ENCODE assay signal across 8 mouse cellular contexts in the genomic region with DNA sequence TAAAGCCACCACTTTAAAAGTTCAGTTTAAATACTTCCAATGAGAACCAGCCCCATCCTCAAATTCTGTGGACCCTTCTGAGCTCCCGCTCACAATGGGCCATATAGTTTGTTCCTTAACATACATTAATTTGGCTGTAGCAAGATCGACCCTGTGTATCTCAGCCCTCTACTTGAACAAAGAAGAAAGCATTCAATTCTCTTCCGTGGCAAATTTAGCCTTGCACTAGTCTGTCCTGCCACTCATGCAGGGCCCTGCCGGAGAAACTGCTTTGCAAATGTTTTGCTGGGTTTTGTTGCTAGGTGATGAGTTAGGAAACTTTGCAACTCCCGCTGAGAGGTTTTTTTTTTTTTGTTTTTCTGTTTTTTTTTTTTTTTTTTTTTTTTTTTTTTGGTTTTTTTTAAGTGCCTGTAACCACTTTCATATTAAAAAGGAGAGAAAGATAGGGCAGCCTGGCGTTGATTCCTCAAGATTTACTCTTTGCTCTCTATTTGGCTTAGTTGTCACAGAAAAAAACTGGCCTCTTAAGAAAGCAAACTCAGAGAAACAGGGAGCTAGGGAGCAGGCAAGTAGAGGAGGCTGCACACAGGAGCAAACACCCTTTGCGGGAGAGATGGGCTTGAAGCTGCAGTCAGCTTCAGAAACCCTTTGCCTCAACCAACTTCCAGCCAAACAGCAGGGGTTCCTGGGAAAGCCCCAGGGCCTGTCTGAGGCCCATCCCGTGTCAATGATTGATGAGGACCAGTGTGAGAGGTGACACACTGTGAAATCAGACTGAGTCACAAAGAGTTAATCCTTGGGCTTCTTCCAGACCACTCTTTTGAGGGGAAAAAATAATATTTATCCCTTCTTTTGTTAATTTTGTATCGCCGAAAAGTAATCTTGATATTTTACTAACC.
A peak's percentile ranks its signal among the peaks of the same experiment; 100 is the strongest.
DNase-seq lines count a peak whose midpoint lies in the region; ATAC-seq and TF ChIP-seq lines count a peak whose summit lies in the region.

No protein-coding gene starts in this region.

- no peaks in the 10 kb centered on the region for H3K4me1 ChIP-seq in intestine, embryonic 16.5 days (ENCODE audit: control insufficient read depth, insufficient read depth, low read length)
- no peaks in the 10 kb centered on the region for H3K4me1 ChIP-seq in intestine, postnatal 0 days (replicated peaks; ENCODE audit: control insufficient read depth, insufficient read depth, low read length)
- H3K4me1 ChIP-seq in forebrain, postnatal 0 days (ENCODE audit: insufficient read depth) = no peaks in the 10 kb centered on the region
- peaks cover 46% of the 10 kb centered on the region for H3K4me1 ChIP-seq in midbrain, embryonic 10.5 days
- H3K4me1 ChIP-seq in kidney, adult 2 months (ENCODE audit: control insufficient read depth, insufficient read depth, low read length) = no peaks in the 10 kb centered on the region

- no peaks in the 10 kb centered on the region for H3K27me3 ChIP-seq in intestine, embryonic 16.5 days (replicated peaks; ENCODE audit: control insufficient read depth, insufficient read depth, low read length)
- no peaks in the 10 kb centered on the region for H3K27me3 ChIP-seq in intestine, postnatal 0 days (replicated peaks; ENCODE audit: control insufficient read depth, insufficient read depth, low read length)
- H3K27me3 ChIP-seq in Patski = no peaks in the 10 kb centered on the region
- no peaks in the 10 kb centered on the region for H3K27me3 ChIP-seq in forebrain, postnatal 0 days (ENCODE audit: insufficient read depth, low read length)
- no peaks in the 10 kb centered on the region for H3K27me3 ChIP-seq in midbrain, embryonic 10.5 days (ENCODE audit: low read depth, poor library complexity, severe bottlenecking)
- no peaks in the 10 kb centered on the region for H3K27me3 ChIP-seq in kidney, adult 2 months (replicated peaks; ENCODE audit: control insufficient read depth, insufficient read depth, low read length)

- H3K9ac ChIP-seq in intestine, embryonic 16.5 days (ENCODE audit: low read depth, low read length) = no peak overlapping the region
- no peak overlapping the region for H3K9ac ChIP-seq in intestine, postnatal 0 days (ENCODE audit: low read depth, low read length)
- H3K9ac ChIP-seq in forebrain, postnatal 0 days = no peak overlapping the region

- TF ChIP-seq POLR2A in kidney, adult 2 months (IDR thresholded peaks at IDR 0.05; ENCODE audit: low read depth, low read length) = no peak

- DNase-seq in Patski (ENCODE audit: low read depth, low spot score) = peak; percentile 85
- DNase-seq in forebrain, postnatal 0 days = peak; percentile 54
- peak; percentile 81 for DNase-seq in midbrain, embryonic 10.5 days (ENCODE audit: low spot score)
- DNase-seq in right cerebral cortex, postnatal 36 days (ENCODE audit: low spot score in 2 of 2) = no peak
- DNase-seq in kidney, adult 2 months = no peak

- H3K27ac ChIP-seq in intestine, embryonic 16.5 days (ENCODE audit: low read length) = no peak overlapping the region
- no peak overlapping the region for H3K27ac ChIP-seq in intestine, postnatal 0 days (ENCODE audit: low read depth, low read length)
- H3K27ac ChIP-seq in forebrain, postnatal 0 days (ENCODE audit: low read depth, low read length) = peak overlapping the region; percentile 1
- peak overlapping the region; percentile 85 for H3K27ac ChIP-seq in midbrain, embryonic 10.5 days (replicated peaks)
- no peak overlapping the region for H3K27ac ChIP-seq in kidney, adult 2 months (ENCODE audit: insufficient read depth, low read depth, low read length)

- H3K9me3 ChIP-seq in intestine, embryonic 16.5 days (ENCODE audit: control insufficient read depth, low read length) = no peaks in the 10 kb centered on the region
- no peaks in the 10 kb centered on the region for H3K9me3 ChIP-seq in intestine, postnatal 0 days (ENCODE audit: control insufficient read depth)
- no peaks in the 10 kb centered on the region for H3K9me3 ChIP-seq in forebrain, postnatal 0 days (ENCODE audit: low read length)
- no peaks in the 10 kb centered on the region for H3K9me3 ChIP-seq in midbrain, embryonic 10.5 days (replicated peaks)

- POLR2A ChIA-PET in Patski (lab: Charles Lee) = no interaction called here

- no peaks in the 10 kb centered on the region for H3K36me3 ChIP-seq in intestine, embryonic 16.5 days (ENCODE audit: control insufficient read depth, insufficient read depth, low read length)
- no peaks in the 10 kb centered on the region for H3K36me3 ChIP-seq in intestine, postnatal 0 days (ENCODE audit: control insufficient read depth, insufficient read depth)
- H3K36me3 ChIP-seq in forebrain, postnatal 0 days (ENCODE audit: insufficient read depth) = no peaks in the 10 kb centered on the region
- H3K36me3 ChIP-seq in midbrain, embryonic 10.5 days = no peaks in the 10 kb centered on the region
- no peaks in the 10 kb centered on the region for H3K36me3 ChIP-seq in kidney, adult 2 months (ENCODE audit: control insufficient read depth, insufficient read depth, low read length)

- no peak for TF ChIP-seq CTCF in intestine, postnatal 0 days (IDR thresholded peaks at IDR 0.05; ENCODE audit: low read depth)
- TF ChIP-seq CTCF in Patski (IDR thresholded peaks at IDR 0.05) = no peak
- no peak for TF ChIP-seq CTCF in forebrain, postnatal 0 days (IDR thresholded peaks at IDR 0.05; ENCODE audit: low read depth)
- no peak for TF ChIP-seq CTCF in kidney, adult 2 months (conservative IDR thresholded peaks at IDR 0.05; ENCODE audit: insufficient read depth, insufficient read length, low read depth, low read length)

- no peak overlapping the region for H3K4me2 ChIP-seq in intestine, embryonic 16.5 days (ENCODE audit: low read depth, low read length)
- H3K4me2 ChIP-seq in intestine, postnatal 0 days (replicated peaks; ENCODE audit: low read depth) = no peak overlapping the region; the same call in 1 of the 2 replicates
- H3K4me2 ChIP-seq in forebrain, postnatal 0 days (ENCODE audit: low read depth) = no peak overlapping the region

- no peak overlapping the region for H3K4me3 ChIP-seq in intestine, embryonic 16.5 days (ENCODE audit: low read length)
- H3K4me3 ChIP-seq in intestine, postnatal 0 days (ENCODE audit: low read depth, low read length) = no peak overlapping the region
- no peak overlapping the region for H3K4me3 ChIP-seq in forebrain, postnatal 0 days (ENCODE audit: low read depth, low read length)
- H3K4me3 ChIP-seq in midbrain, embryonic 10.5 days = peak overlapping the region; percentile 9
- H3K4me3 ChIP-seq in kidney, adult 2 months (ENCODE audit: insufficient read depth, low read depth, low read length) = no peak overlapping the region

- in situ Hi-C loops in Patski (cut with MboI; ENCODE audit: low pct_unique_long_range_greater_than_20kb) = no loop called here

- 20% methylated on average over 10 of the region's 10 CpGs for WGBS in intestine, embryonic 16.5 days
- WGBS in intestine, postnatal 0 days = 31% methylated on average over 10 of the region's 10 CpGs
- WGBS in forebrain, postnatal 0 days = 6% methylated on average over 10 of the region's 10 CpGs
- WGBS in midbrain, embryonic 10.5 days = 5% methylated on average over 10 of the region's 10 CpGs
- WGBS in kidney, adult 2 months = 22% methylated on average over 10 of the region's 10 CpGs

- ATAC-seq in intestine, embryonic 16.5 days = 0 out of 2 replicates have a peak, but pooled peaks have one; percentile 13
- ATAC-seq in intestine, postnatal 0 days = no peak
- ATAC-seq in Patski = peak; percentile 66
- peak; percentile 61 for ATAC-seq in forebrain, postnatal 0 days
- no peak for ATAC-seq in megakaryocyte-erythroid progenitor cell, adult 5-6 weeks (replicated peaks; ENCODE audit: low FRiP score, low TSS enrichment, poor library complexity, severe bottlenecking)

- CTCF ChIA-PET in Patski (lab: Charles Lee) = interaction anchor here (1.5 to 1.6 kb wide), 2 partner anchors 18 to 75 kb away, joined by 4 read pairs; no protein-coding TSS in a partner anchor

Comparison
In these comparisons a context has a peak if more than half of its experiments do, and no peak if none do; other contexts are left out.
1. ATAC-seq: peak in intestine, embryonic 16.5 days (single experiment), Patski (single experiment) and forebrain, postnatal 0 days (single experiment); none in intestine, postnatal 0 days (single experiment) and megakaryocyte-erythroid progenitor cell, adult 5-6 weeks (single experiment).
2. H3K27ac ChIP-seq: peak in forebrain, postnatal 0 days (single experiment) and midbrain, embryonic 10.5 days (single experiment); none in intestine, embryonic 16.5 days (single experiment), intestine, postnatal 0 days (single experiment) and kidney, adult 2 months (single experiment).
3. DNase-seq: peak in Patski (single experiment), forebrain, postnatal 0 days (single experiment) and midbrain, embryonic 10.5 days (single experiment); none in right cerebral cortex, postnatal 36 days (0 of 2) and kidney, adult 2 months (single experiment).